Comparison of ENCODE assay signal across 9 mouse cellular contexts in the genomic region with DNA sequence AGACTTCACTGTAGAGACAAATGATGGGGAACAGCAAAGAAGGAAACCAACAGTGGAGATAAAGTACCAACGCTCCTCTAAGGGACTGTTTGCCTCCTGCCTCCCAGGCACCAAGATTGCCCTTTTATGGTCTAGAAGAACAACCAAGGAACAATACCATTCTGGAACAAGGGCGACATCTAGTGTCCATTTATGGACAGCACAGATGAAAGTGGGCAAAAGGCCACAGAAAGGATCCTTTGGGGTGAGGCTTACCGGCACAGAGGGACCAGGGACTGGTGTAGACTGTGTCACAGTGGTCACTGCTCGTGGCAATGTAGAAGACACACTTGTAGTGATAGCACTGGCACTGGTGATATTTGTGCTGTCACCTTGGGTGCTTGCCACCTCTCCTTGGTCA. TPM values are rescaled to one million over a fixed set of nuclear protein-coding genes. Genes with fewer than 3 reads are reported as not detected.
DNase-seq lines count a peak whose midpoint lies in the region; ATAC-seq lines count a peak whose summit lies in the region.
"Had no signal": no experiment of that assay in that cellular context is flagged by ENCODE, and none has a peak within 500 bp of the region (broad histone marks: within the 10 kb centered on the region; RNA-seq: fewer than 3 reads in every experiment).

No protein-coding gene starts in this region.

- no peaks in the 10 kb centered on the region for H3K27me3 ChIP-seq in forebrain, embryonic 15.5 days
- H3K27me3 ChIP-seq in intestine, embryonic 14.5 days (replicated peaks; ENCODE audit: control insufficient read depth, insufficient read depth, low read length): no peaks in the 10 kb centered on the region
- H3K27me3 ChIP-seq in midbrain, embryonic 12.5 days: no peaks in the 10 kb centered on the region
- H3K27me3 ChIP-seq: embryonic facial prominence, embryonic 12.5 days had no signal

- no peak overlapping the region for H3K9ac ChIP-seq in forebrain, embryonic 15.5 days (replicated peaks)
- no peak overlapping the region for H3K9ac ChIP-seq in intestine, embryonic 14.5 days (ENCODE audit: low read length)
- H3K9ac ChIP-seq in midbrain, embryonic 12.5 days (replicated peaks): no peak overlapping the region
- H3K9ac ChIP-seq: embryonic facial prominence, embryonic 12.5 days had no signal

- no peak overlapping the region for H3K27ac ChIP-seq in forebrain, embryonic 15.5 days (replicated peaks)
- H3K27ac ChIP-seq in intestine, embryonic 14.5 days (ENCODE audit: low read depth): no peak overlapping the region
- H3K27ac ChIP-seq in midbrain, embryonic 12.5 days (replicated peaks): no peak overlapping the region
- H3K27ac ChIP-seq: embryonic facial prominence, embryonic 12.5 days had no signal

- intact Hi-C loops in left cerebral cortex, postnatal 4 days (cut with DNase I): no loop called here

- H3K4me1 ChIP-seq in forebrain, embryonic 15.5 days: no peaks in the 10 kb centered on the region
- H3K4me1 ChIP-seq in intestine, embryonic 14.5 days (replicated peaks; ENCODE audit: control insufficient read depth, insufficient read depth, low read length): no peaks in the 10 kb centered on the region
- H3K4me1 ChIP-seq in midbrain, embryonic 12.5 days: no peaks in the 10 kb centered on the region
- H3K4me1 ChIP-seq: embryonic facial prominence, embryonic 12.5 days had no signal

- peak; percentile 54 for DNase-seq in testis, postnatal 10 days (ENCODE audit: low spot score)
- DNase-seq in testis, postnatal 14 days (ENCODE audit: low spot score): no peak
- peak; percentile 71 for DNase-seq in intestine, embryonic 14.5 days (ENCODE audit: low spot score)
- DNase-seq in left cerebral cortex, postnatal 4 days: peak; percentile 42
- peak; percentile 50 to 76 for DNase-seq in spleen, postnatal 4 days (ENCODE audit: low spot score in 2 of 2)

- H3K4me2 ChIP-seq in forebrain, embryonic 15.5 days (replicated peaks): no peak overlapping the region
- H3K4me2 ChIP-seq in intestine, embryonic 14.5 days (ENCODE audit: low read length): no peak overlapping the region
- H3K4me2 ChIP-seq in midbrain, embryonic 12.5 days (replicated peaks): no peak overlapping the region
- H3K4me2 ChIP-seq: embryonic facial prominence, embryonic 12.5 days had no signal

- H3K4me3 ChIP-seq in forebrain, embryonic 15.5 days: no peak overlapping the region
- H3K4me3 ChIP-seq in intestine, embryonic 14.5 days (ENCODE audit: low read depth, low read length): no peak overlapping the region
- no peak overlapping the region for H3K4me3 ChIP-seq in midbrain, embryonic 12.5 days
- H3K4me3 ChIP-seq: embryonic facial prominence, embryonic 12.5 days had no signal

- no peaks in the 10 kb centered on the region for H3K9me3 ChIP-seq in forebrain, embryonic 15.5 days
- H3K9me3 ChIP-seq in intestine, embryonic 14.5 days (ENCODE audit: control insufficient read depth, low read length): no peaks in the 10 kb centered on the region
- no peaks in the 10 kb centered on the region for H3K9me3 ChIP-seq in midbrain, embryonic 12.5 days
- H3K9me3 ChIP-seq: embryonic facial prominence, embryonic 12.5 days had no signal

- ATAC-seq in cerebellum, adult (ENCODE audit: insufficient number of reproducible peaks, low FRiP score, low TSS enrichment): peak; percentile 58; the same call in 1 of the 2 replicates
- peak; percentile 49 for ATAC-seq in forebrain, embryonic 15.5 days (replicated peaks)
- ATAC-seq in intestine, embryonic 14.5 days (replicated peaks; ENCODE audit: low FRiP score, low TSS enrichment, low read depth): peak; percentile 57
- ATAC-seq in midbrain, embryonic 12.5 days (ENCODE audit: low FRiP score, low read depth): peak; percentile 59; the same call in 1 of the 2 replicates

- WGBS in forebrain, embryonic 15.5 days: 36% methylated on average over 4 of the region's 4 CpGs
- WGBS in intestine, embryonic 14.5 days: 20% methylated on average over 4 of the region's 4 CpGs
- 34% methylated on average over 4 of the region's 4 CpGs for WGBS in midbrain, embryonic 12.5 days

- H3K36me3 ChIP-seq in forebrain, embryonic 15.5 days: peaks cover 81% of the 10 kb centered on the region
- H3K36me3 ChIP-seq in intestine, embryonic 14.5 days (ENCODE audit: control insufficient read depth, insufficient read depth, low read length): peaks cover 93% of the 10 kb centered on the region
- peaks cover 96% of the 10 kb centered on the region for H3K36me3 ChIP-seq in midbrain, embryonic 12.5 days

RNA-seq across cellular contexts. Expression of a gene that starts 17.5 kb away (rescaled TPM):
- 59.4 and 61.6 TPM in 2 replicates for polyA plus RNA-seq in forebrain, embryonic 15.5 days (2015; fragmentation: Nextera tagmentation; extraction: Ambion mirVana)
- polyA plus RNA-seq in intestine, embryonic 14.5 days (2014; fragmentation: Nextera tagmentation; extraction: Ambion mirVana): 66.5 and 74.8 TPM in 2 replicates
- total RNA-seq in left cerebral cortex, postnatal 4 days (2021): 10 to 100 TPM; 89.1 to 93.4 TPM
- 81.9 and 88.5 TPM in 2 replicates for polyA plus RNA-seq in midbrain, embryonic 12.5 days (2016; fragmentation: Nextera tagmentation; extraction: Ambion mirVana)

RNA-seq across cellular contexts. Expression of a gene that starts 18.0 kb away (rescaled TPM):
- 8.3 and 9.3 TPM in 2 replicates for polyA plus RNA-seq in forebrain, embryonic 15.5 days (2015; fragmentation: Nextera tagmentation; extraction: Ambion mirVana)
- polyA plus RNA-seq in intestine, embryonic 14.5 days (2014; fragmentation: Nextera tagmentation; extraction: Ambion mirVana): 59.3 and 63.8 TPM in 2 replicates
- total RNA-seq in left cerebral cortex, postnatal 4 days (2021): 1 to 10 TPM; 3.3 to 5.4 TPM
- polyA plus RNA-seq in midbrain, embryonic 12.5 days (2016; fragmentation: Nextera tagmentation; extraction: Ambion mirVana): 13.4 and 14.9 TPM in 2 replicates

RNA-seq across cellular contexts. Expression of a gene that starts 26.9 kb away (rescaled TPM):
- polyA plus RNA-seq in forebrain, embryonic 15.5 days (2015; fragmentation: Nextera tagmentation; extraction: Ambion mirVana): 108 and 110 TPM in 2 replicates
- 155 and 169 TPM in 2 replicates for polyA plus RNA-seq in intestine, embryonic 14.5 days (2014; fragmentation: Nextera tagmentation; extraction: Ambion mirVana)
- 10 to 100 TPM; 66.9 to 73.6 TPM for total RNA-seq in left cerebral cortex, postnatal 4 days (2021)
- 119 and 123 TPM in 2 replicates for polyA plus RNA-seq in midbrain, embryonic 12.5 days (2016; fragmentation: Nextera tagmentation; extraction: Ambion mirVana)

RNA-seq across cellular contexts. Expression of a gene that starts 27.0 kb away (rescaled TPM):
- polyA plus RNA-seq in forebrain, embryonic 15.5 days (2015; fragmentation: Nextera tagmentation; extraction: Ambion mirVana): 2.2 and 2.3 TPM in 2 replicates
- 4.1 and 4.3 TPM in 2 replicates for polyA plus RNA-seq in intestine, embryonic 14.5 days (2014; fragmentation: Nextera tagmentation; extraction: Ambion mirVana)
- total RNA-seq in left cerebral cortex, postnatal 4 days (2021): 1 to 10 TPM; 2.5 to 3.4 TPM
- polyA plus RNA-seq in midbrain, embryonic 12.5 days (2016; fragmentation: Nextera tagmentation; extraction: Ambion mirVana): 2.6 and 2.8 TPM in 2 replicates

RNA-seq across cellular contexts. Expression of a gene that starts 52.7 kb away (rescaled TPM):
- polyA plus RNA-seq in forebrain, embryonic 15.5 days (2015; fragmentation: Nextera tagmentation; extraction: Ambion mirVana): 66.5 and 78.2 TPM in 2 replicates
- polyA plus RNA-seq in intestine, embryonic 14.5 days (2014; fragmentation: Nextera tagmentation; extraction: Ambion mirVana): 15.1 and 18.0 TPM in 2 replicates
- total RNA-seq in left cerebral cortex, postnatal 4 days (2021): 100 to 1,000 TPM; 518 to 579 TPM
- 34.9 and 42.6 TPM in 2 replicates for polyA plus RNA-seq in midbrain, embryonic 12.5 days (2016; fragmentation: Nextera tagmentation; extraction: Ambion mirVana)
